8 mouse cellular contexts compared by ENCODE assay signal in the genomic region with DNA sequence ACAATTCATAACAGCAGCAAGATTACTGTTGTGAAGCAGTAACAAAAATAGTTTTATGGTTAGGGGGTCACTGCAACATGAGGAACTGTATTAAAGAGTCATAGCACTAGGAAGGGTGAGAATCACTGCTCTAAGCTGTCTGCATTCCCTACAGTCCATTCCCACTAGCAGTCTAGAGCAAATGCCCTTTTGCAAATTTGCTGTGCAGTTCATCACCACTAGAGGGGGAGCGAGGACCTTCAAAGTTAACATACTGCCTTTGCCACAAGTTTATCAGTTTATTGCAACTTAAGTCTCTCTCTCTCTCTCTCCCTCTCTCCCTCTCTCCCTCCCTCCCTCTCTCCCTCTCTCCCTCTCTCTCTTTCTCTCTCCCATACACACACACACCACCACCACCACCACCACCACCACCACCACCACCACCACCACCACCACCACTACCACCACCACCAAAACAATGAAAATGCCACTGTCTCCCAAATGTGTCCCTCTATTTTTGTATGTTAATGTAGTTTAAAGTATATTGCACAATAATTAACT.
A peak's percentile ranks its signal among the peaks of the same experiment; 100 is the strongest.
DNase-seq lines count a peak whose midpoint lies in the region; ATAC-seq lines count a peak whose summit lies in the region.

No protein-coding gene starts in this region.

- H3K36me3 ChIP-seq in limb, embryonic 11.5 days (ENCODE audit: control insufficient read depth, insufficient read depth, low read length): no peaks in the 10 kb centered on the region

- DNase-seq in urinary bladder, adult 18-20 months (ENCODE audit: low spot score in 2 of 2): peak; percentile 15 to 47
- no peak for DNase-seq in urinary bladder, postnatal 10 days (ENCODE audit: low spot score)
- peak; percentile 51 to 53 for DNase-seq in cerebellum, adult 18-20 months
- peak; percentile 64 to 91 for DNase-seq in frontal cortex, adult 2 months (ENCODE audit: extremely low spot score in 1 of 2, low spot score in 1 of 2)
- peak; percentile 83 for DNase-seq in limb, embryonic 11.5 days (ENCODE audit: low spot score)
- peak; percentile 53 for DNase-seq in naive thymus-derived CD4-positive, alpha-beta T cell, adult 2 months (ENCODE audit: low read depth)
- peak; percentile 54 for DNase-seq in urinary bladder, postnatal 25 days (ENCODE audit: low spot score)

- H3K9me3 ChIP-seq in limb, embryonic 11.5 days (ENCODE audit: control insufficient read depth, low read length): no peaks in the 10 kb centered on the region

- no peak overlapping the region for H3K27ac ChIP-seq in limb, embryonic 11.5 days (replicated peaks; ENCODE audit: low read depth, low read length)

- no peak overlapping the region for H3K4me2 ChIP-seq in limb, embryonic 11.5 days (ENCODE audit: low read depth, severe bottlenecking)

- 0% methylated on average over 1 of the region's 1 CpGs for WGBS in limb, embryonic 11.5 days

- peak; percentile 52 for ATAC-seq in inflammation-experienced regulatory T-cells, adult 6 months
- no peak for ATAC-seq in limb, embryonic 11.5 days (ENCODE audit: insufficient number of reproducible peaks, low FRiP score, low TSS enrichment, low read depth)

- no peak overlapping the region for H3K9ac ChIP-seq in limb, embryonic 11.5 days (ENCODE audit: low read length)

- H3K27me3 ChIP-seq in limb, embryonic 11.5 days (ENCODE audit: control insufficient read depth, insufficient read depth, low read length): no peaks in the 10 kb centered on the region

- H3K4me3 ChIP-seq in limb, embryonic 11.5 days (ENCODE audit: low read depth, low read length): no peak overlapping the region

- no peaks in the 10 kb centered on the region for H3K4me1 ChIP-seq in limb, embryonic 11.5 days (ENCODE audit: control insufficient read depth, insufficient read depth, low read length)
